Mouse (Mus musculus): Measurements from ENCODE around the gene Nrcam. TPM values are rescaled to one million over a fixed set of nuclear protein-coding genes. Genes with fewer than 3 reads are reported as not detected.

Nrcam gene
- polyA plus RNA-seq (2015; fragmentation: Nextera tagmentation; extraction: Ambion mirVana): 62.7 and 72.6 TPM in 2 replicates

DNA sequence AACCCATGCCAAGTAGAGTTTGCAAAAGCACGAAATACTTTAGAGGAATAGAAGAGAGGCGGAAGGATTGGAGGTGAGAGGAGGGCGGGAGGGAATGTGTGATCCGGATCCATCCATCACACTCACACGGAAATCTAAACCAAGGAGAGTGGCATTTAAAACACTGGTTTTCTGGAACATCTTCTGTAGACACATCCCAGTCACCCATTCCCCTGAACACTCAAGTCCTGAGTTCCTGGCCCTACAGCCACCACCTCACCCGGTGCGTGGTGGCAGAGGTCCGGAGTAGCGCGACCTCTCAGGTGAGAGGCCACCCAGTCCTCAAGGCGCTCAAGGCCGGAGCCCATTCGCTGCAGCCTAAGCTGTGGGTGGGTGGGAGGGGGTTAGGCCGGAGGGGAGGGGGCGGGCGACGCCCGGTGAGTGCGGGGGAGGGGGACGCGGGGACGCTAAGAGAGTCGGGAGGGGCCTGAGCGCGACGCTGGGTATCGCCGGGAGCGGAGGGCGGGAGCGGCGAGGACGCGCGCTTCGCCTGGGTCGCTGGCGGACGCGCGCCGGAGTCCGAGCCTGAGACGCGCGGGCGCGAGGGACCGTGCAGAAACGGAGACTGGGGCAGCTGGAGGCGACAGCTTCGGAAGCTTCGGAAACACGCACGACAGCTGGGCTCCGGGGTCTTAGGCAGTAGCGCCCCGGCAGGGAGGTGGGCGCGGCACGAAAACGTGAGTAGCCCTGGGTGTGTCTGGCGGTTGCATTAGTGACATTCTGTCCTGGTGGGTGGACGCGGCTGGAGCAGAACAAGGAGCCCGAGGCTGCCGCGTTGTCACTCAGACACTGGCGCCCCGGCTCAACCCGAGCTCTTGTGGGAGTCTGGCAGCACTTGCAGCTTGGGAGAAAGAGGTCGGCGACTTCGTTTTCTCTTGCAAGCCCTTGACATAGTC is at the start of gene Nrcam:
TSS of gene Nrcam (plus strand) at position 505 of the 935 bp plus-strand sequence.

Other genes starting within 250 kb of the Nrcam start
- gene Dnajb9, start 118.6 kb upstream of the Nrcam start, polyA plus RNA-seq (2015; fragmentation: Nextera tagmentation; extraction: Ambion mirVana): 32.9 and 36.9 TPM in 2 replicates
- gene Pnpla8, start 107.5 kb upstream of the Nrcam start, polyA plus RNA-seq (2015; fragmentation: Nextera tagmentation; extraction: Ambion mirVana): 97.8 and 104 TPM in 2 replicates

Data from neural tube, postnatal 0 days (tissue).